Mouse (Mus musculus) hindbrain, embryonic 13.5 days (tissue): ENCODE measurements around the gene Pramel1. TPM values are rescaled to one million over a fixed set of nuclear protein-coding genes. Genes with fewer than 3 reads are reported as not detected.
A peak's percentile ranks its signal among the peaks of the same experiment; 100 is the strongest.
"Not testable (repeated sequence)": the region's sequence is repeated elsewhere in the genome, so short reads cannot be mapped to it uniquely, and the experiment has no call there.

Source experiments
- ATAC-seq: fragments of 200-750 bp; cut with Nextera tagmentation; 2 replicates; pipeline ENCODE4 v1.8.0; 2017; ENCODE audit warnings: moderate TSS enrichment; ENCODE audit not compliant: low FRiP score
- H3K27ac ChIP-seq: fragments of 300-500 bp; sonication (generic); 2 replicates; pipeline ENCODE4 v1.5.1; 2015; ENCODE audit warnings: inconsistent platforms, mild to moderate bottlenecking, moderate library complexity
- H3K27me3 ChIP-seq: fragments of 300-500 bp; sonication (generic); 2 replicates; pipeline ENCODE4 v1.6.1; 2015; ENCODE audit warnings: mild to moderate bottlenecking, inconsistent platforms
- H3K36me3 ChIP-seq: fragments of 300-500 bp; sonication (generic); 2 replicates; pipeline ENCODE4 v1.6.1; 2015; ENCODE audit warnings: mild to moderate bottlenecking, inconsistent platforms
- H3K4me1 ChIP-seq: fragments of 300-500 bp; sonication (generic); replicated peaks from 2 replicates; pipeline ENCODE4 v1.6.1; 2015; ENCODE audit warnings: inconsistent platforms
- H3K4me2 ChIP-seq: fragments of 300-500 bp; sonication (generic); 2 replicates; pipeline ENCODE4 v1.6.1; 2015; ENCODE audit warnings: inconsistent platforms, mild to moderate bottlenecking, moderate library complexity
- H3K4me3 ChIP-seq: fragments of 300-500 bp; sonication (generic); 2 replicates; pipeline ENCODE4 v1.5.1; 2015; ENCODE audit warnings: mild to moderate bottlenecking, inconsistent platforms
- H3K9ac ChIP-seq: fragments of 300-500 bp; sonication (generic); 2 replicates; pipeline ENCODE4 v1.6.1; 2015; ENCODE audit warnings: mild to moderate bottlenecking, inconsistent platforms
- H3K9me3 ChIP-seq: fragments of 300-500 bp; sonication (generic); 2 replicates; pipeline ENCODE4 v1.6.1; 2016; ENCODE audit warnings: inconsistent platforms
- WGBS: fragments of 180-500 bp; shearing (Covaris S2); methylation state at CpG from one replicate; pipeline ENCODE4 v1.1.7; 2015; 5-methylcytosine and 5-hydroxymethylcytosine counted together
- polyA plus RNA-seq: library from polyadenylated mRNA; unstranded; fragments of >200 nt; fragmentation: Nextera tagmentation; extraction: Ambion mirVana; gene quantifications from 2 replicates; pipeline ENCODE4 v1.2.1, GENCODE M21; 2015

Pramel1 gene
- polyA plus RNA-seq, 1 experiment from 2014 or later, result not detected

GRCm38 (mm10) chr4:143382163-143382562 is 12.1 kb upstream of the Pramel1 start:
- no peaks in the 10 kb centered on the region for H3K36me3 ChIP-seq
- no peak for ATAC-seq

DNA sequence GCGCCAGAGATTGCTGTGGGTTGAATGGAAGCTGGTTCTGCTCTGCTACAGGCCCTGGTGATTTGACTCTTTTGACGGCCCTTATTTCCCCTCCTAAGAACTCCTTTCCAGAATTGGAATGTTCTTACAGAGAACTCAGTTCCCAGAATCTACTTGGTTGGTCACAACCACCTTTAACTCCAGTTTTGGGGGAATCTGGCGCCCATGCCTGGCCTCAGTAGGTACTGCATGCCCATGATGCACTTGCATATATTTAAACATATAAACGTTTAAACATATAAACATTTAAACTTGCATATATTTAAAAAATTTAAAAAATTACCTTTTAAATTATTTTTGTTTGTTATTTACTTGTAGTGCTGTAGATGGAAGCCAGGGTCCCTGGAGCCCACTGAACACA is 10.6 kb upstream of the Pramel1 start:
- no peak overlapping the region for H3K27ac ChIP-seq
- no peak overlapping the region for H3K4me2 ChIP-seq
- no peak for ATAC-seq
- peaks cover 18% of the 10 kb centered on the region for H3K4me1 ChIP-seq
- no peak overlapping the region for H3K4me3 ChIP-seq
- no peak overlapping the region for H3K9ac ChIP-seq
- no peaks in the 10 kb centered on the region for H3K9me3 ChIP-seq
- WGBS, result 42% methylated on average over 4 of the region's 4 CpGs
- no peaks in the 10 kb centered on the region for H3K27me3 ChIP-seq
- H3K36me3 ChIP-seq, result no peaks in the 10 kb centered on the region

More at GRCm38 (mm10) chr4:143382163-143382562, 12.1 kb upstream of the Pramel1 start:
- Histone ChIP-seq H3K4me1 (peaks cover 18% of the 10 kb centered on the region), H3K27ac (no peak overlapping the region), H3K4me3 (no peak overlapping the region), H3K9ac (0 out of 2 replicates have a peak overlapping the region, but pooled peaks have one; percentile 24), H3K27me3 (0 out of 2 replicates have a peak, but pooled peaks cover 4% of the 10 kb centered on the region), H3K4me2 (no peak overlapping the region), H3K9me3 (no peaks in the 10 kb centered on the region)
- 63% methylated on average over 3 of the region's 3 CpGs for WGBS

- WGBS, result 10% methylated on average over 35 of the region's 43 CpGs
- H3K36me3 ChIP-seq, result no peaks in the 10 kb centered on the region
- ATAC-seq, result peak; percentile 83
- H3K27ac ChIP-seq, result no peak overlapping the region
- H3K27me3 ChIP-seq, result no peaks in the 10 kb centered on the region
- H3K4me1 ChIP-seq, result no peaks in the 10 kb centered on the region
- H3K9ac ChIP-seq, result peak overlapping the region; percentile 61
- H3K4me2 ChIP-seq, result peak overlapping the region; percentile 57
- H3K9me3 ChIP-seq, result no peaks in the 10 kb centered on the region
- H3K4me3 ChIP-seq, result peak overlapping the region; percentile 37
These were observed 5.1 kb upstream of the Pramel1 start for GRCm38 (mm10) chr4:143388955-143389702.

DNA sequence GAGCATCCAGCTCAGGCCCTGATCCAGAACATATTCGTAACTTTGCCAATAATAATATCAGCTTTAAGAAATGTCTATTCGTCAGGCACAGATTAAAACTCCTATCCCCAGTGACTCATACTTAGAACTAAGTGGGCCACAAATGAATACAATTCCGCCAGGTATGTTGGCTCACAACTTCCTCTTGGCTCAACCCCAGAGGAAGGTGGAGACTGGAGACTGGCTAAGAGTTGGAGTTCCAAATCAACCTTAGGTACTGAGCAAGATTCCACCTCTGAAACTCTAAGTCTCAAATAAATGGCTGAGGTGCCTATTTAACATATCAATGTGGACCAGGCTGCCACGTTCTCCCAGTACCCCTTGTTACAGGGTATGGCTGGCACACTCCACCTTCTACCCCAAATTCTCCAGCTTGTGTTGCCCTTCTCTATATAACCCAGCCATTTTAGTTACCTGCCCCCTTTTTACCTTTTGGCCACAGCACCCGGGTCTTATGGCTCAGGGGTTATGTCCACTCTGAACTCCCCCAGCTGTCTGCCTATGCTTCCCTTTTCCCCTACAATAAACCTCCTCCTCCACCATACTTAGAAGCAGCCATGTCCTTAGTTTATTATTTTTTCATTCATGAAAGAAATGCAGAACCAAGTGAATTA is 17.5 kb downstream of the Pramel1 start:
- H3K9ac ChIP-seq, result peak overlapping the region; percentile 63
- peaks cover 17% of the 10 kb centered on the region; the same call in 1 of the 2 replicates for H3K27me3 ChIP-seq
- peaks cover 7% of the 10 kb centered on the region for H3K4me1 ChIP-seq
- no peaks in the 10 kb centered on the region for H3K9me3 ChIP-seq
- WGBS, result 73% methylated on average over 5 of the region's 5 CpGs
- peak overlapping the region; percentile 53 for H3K4me3 ChIP-seq
- H3K4me2 ChIP-seq, result peak overlapping the region; percentile 54
- peak; percentile 38 for ATAC-seq
- peaks cover 26% of the 10 kb centered on the region for H3K36me3 ChIP-seq
- H3K27ac ChIP-seq, result peak overlapping the region; percentile 91

DNA sequence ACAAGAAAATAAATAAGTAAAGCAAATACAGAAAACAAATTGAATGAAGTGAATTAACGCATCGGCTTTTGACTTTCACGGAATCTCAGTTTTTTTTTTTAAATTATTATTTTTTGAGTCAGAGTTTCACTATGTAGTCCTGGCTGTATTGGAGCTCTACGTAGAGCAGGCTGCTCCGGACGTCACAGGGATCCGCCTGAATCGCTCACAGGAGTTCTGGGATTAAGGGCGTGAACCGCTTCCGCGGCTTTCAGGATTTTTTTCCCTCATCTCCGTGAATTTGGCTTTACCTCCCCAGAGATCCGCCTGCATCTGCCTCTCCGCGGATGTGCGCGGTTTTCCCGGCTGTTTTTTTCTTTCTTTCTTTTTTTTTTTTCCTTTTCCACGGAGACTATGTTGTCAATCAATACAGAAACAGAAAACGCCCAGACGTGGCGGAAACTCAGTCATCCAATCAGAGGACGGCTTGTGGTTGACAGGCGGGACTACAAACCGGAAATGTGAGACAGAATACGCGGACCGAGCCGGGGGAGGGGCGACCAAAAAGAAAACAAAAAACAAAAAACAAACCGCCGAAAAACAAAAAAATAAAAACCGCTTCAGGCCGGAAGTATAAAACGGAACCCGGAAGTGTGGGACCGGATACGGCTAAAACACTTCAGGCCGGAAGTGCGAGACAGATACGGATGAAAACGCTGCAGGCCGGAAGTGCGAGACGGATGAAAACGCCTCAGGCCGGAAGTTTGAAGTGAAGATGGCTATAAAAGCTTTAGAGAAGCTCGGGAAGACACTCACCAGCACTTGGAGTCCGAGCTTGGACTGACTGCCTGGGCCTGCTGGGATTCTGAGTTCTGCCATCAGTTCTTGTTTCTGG is 18.2 kb downstream of the Pramel1 start, which contains the start of gene Pramef8:
Pramef8 (plus strand) TSS at position 208 of the 874 bp plus-strand sequence.
- Histone ChIP-seq H3K36me3 (peaks cover 34% of the 10 kb centered on the region), H3K4me3 (peak within 1 kb of the TSS; percentile 53), H3K9me3 (no peaks in the 10 kb centered on the region), H3K4me1 (peaks cover 7% of the 10 kb centered on the region), H3K27me3 (peaks cover 14% of the 10 kb centered on the region; the same call in 1 of the 2 replicates), H3K9ac (peak within 1 kb of the TSS; percentile 63), H3K4me2 (peak within 1 kb of the TSS; percentile 54), H3K27ac (peak within 1 kb of the TSS; percentile 91)
- ATAC-seq, result peak; percentile 93
- under 1% methylated on average over 50 of the region's 50 CpGs for WGBS

DNA sequence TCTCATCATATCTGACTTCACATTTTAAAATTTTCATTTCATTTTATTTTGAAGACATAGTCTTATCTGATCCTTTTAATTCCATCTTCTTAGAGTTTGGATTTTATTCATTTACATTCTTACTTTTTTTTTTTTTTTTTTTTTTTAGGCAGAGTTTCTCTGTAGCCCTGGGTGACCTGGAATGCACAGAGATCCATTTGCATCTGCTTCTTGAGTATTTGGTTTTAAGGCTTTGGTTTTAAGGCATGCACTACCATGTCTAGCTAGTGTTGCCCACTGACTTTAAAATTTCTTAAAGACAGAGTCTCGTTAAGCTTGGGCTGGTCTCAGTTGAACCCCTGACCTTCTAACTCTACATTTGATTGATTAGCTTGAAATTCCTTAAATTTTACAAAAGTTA is 19.4 kb downstream of the Pramel1 start:
- H3K27ac ChIP-seq, result no peak overlapping the region
- H3K9ac ChIP-seq, result no peak overlapping the region
- peaks cover 12% of the 10 kb centered on the region for H3K4me1 ChIP-seq
- H3K4me3 ChIP-seq, result no peak overlapping the region
- ATAC-seq, result no peak
- H3K9me3 ChIP-seq, result no peaks in the 10 kb centered on the region
- peaks cover 45% of the 10 kb centered on the region for H3K36me3 ChIP-seq
- WGBS, result 92% methylated on average over 1 of the region's 1 CpGs
- H3K4me2 ChIP-seq, result no peak overlapping the region; the same call in 1 of the 2 replicates
- peaks cover 8% of the 10 kb centered on the region; the same call in 1 of the 2 replicates for H3K27me3 ChIP-seq

DNA sequence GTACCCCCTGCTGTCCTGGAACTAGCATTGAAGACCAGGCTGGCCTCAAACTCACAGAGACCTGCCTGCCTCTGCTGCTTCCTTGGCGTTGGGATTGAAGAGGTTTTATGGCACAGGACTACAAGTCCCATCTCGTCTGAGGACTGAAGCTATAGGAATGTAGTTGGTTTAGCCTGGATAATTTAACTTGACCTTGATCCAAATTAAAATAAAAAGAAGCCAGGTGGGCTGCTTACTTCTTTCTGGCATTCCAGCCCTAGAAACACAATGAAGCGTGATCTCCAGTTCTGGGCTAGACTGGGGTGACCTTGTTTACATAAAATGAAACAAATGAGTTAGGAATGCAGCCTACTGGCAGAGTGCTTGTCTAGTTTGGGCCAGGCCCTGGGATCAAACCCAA is 19.9 kb downstream of the Pramel1 start:
- H3K27me3 ChIP-seq, result 0 out of 2 replicates have a peak, but pooled peaks cover 5% of the 10 kb centered on the region
- ATAC-seq, result no peak
- no peak overlapping the region for H3K27ac ChIP-seq
- no peak overlapping the region for H3K9ac ChIP-seq
- H3K4me1 ChIP-seq, result peaks cover 12% of the 10 kb centered on the region
- 95% methylated on average over 3 of the region's 3 CpGs for WGBS
- H3K36me3 ChIP-seq, result peaks cover 50% of the 10 kb centered on the region
- no peak overlapping the region for H3K4me3 ChIP-seq
- H3K9me3 ChIP-seq, result no peaks in the 10 kb centered on the region
- H3K4me2 ChIP-seq, result no peak overlapping the region

DNA sequence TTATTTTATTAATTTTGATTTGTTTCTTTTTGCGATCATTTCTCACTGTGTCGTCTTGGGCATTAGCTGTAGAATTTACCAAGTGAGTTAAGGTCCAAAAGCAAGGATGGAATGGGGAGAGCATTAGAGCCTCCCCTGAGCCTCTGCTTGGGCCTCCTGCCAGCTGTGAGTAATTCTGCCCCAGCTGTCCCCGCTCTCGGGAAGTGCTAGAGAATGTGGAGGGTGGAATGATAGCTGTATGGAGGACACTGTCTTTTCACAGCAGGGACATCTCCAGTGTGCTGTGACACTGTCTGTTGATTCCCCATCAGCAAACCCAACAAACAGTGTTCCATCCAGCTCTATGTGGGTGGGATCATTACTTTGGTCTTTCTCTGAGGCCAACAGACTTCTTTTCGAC is 32.5 kb downstream of the Pramel1 start:
- not testable (repeated sequence) for H3K4me3 ChIP-seq, H3K27me3 ChIP-seq, ATAC-seq, H3K27ac ChIP-seq, H3K4me1 ChIP-seq, H3K9me3 ChIP-seq, H3K9ac ChIP-seq, H3K4me2 ChIP-seq
- peaks cover 20% of the 10 kb centered on the region for H3K36me3 ChIP-seq
- 71% methylated on average over 5 of the region's 5 CpGs for WGBS

Other genes starting within 250 kb of the Pramel1 start
- 17.6 and 18.6 TPM in 2 replicates for gene Prdm2, start 181.4 kb upstream of the Pramel1 start, polyA plus RNA-seq
- 71.2 and 77.9 TPM in 2 replicates for gene Pdpn, start 94.9 kb upstream of the Pramel1 start, polyA plus RNA-seq
- gene Lrrc38, start 44.7 kb upstream of the Pramel1 start, polyA plus RNA-seq, result 0.22 TPM in 2 replicates
- gene Pramef8, start 18.0 kb downstream of the Pramel1 start, polyA plus RNA-seq, result 23.5 and 26.6 TPM in 2 replicates
- gene Oog4, start 55.9 kb downstream of the Pramel1 start, polyA plus RNA-seq, result not detected in 2 replicates
- not detected in 2 replicates for gene Gm13043, start 116.9 kb downstream of the Pramel1 start, polyA plus RNA-seq
- not detected in 2 replicates for gene Gm13040, start 141.5 kb downstream of the Pramel1 start, polyA plus RNA-seq
- gene BC080695, start 157.3 kb downstream of the Pramel1 start, polyA plus RNA-seq, result not detected in 2 replicates
- gene Gm13057, start 157.3 kb downstream of the Pramel1 start, polyA plus RNA-seq, result not detected in 2 replicates
- not detected in 2 replicates for gene Gm13083, start 220.6 kb downstream of the Pramel1 start, polyA plus RNA-seq